Mouse (Mus musculus) layer of hippocampus, adult 18-20 months (tissue): ENCODE measurements around the gene Hras. TPM values are rescaled to one million over a fixed set of nuclear protein-coding genes. Genes with fewer than 3 reads are reported as not detected.
A peak's percentile ranks its signal among the peaks of the same experiment; 100 is the strongest.

Source experiments
- DNase-seq, 2 experiments: peaks; one replicate each; pipeline ENCODE4 v3.0.0; 2022; ENCODE audit warnings: low spot score in 2 of 2
- total RNA-seq, 2 experiments: library from RNA; stranded (reverse); gene quantifications; 2 replicates each; pipeline ENCODE4 v1.2.3; 2021

Gene Hras
- total RNA-seq, 2 experiments from 2014 or later = 201 TPM

- DNase-seq = no peak
Observed at GRCm38 (mm10) chr7:141214310-141214709, 20.5 kb upstream of the Hras start.

- no peak for DNase-seq
Observed at GRCm38 (mm10) chr7:141213605-141214235, 19.9 kb upstream of the Hras start, which contains the start of gene Lmntd2. Lmntd2 (minus strand) TSS chr7:141214080.

GRCm38 (mm10) chr7:141213133-141213532 lies 19.3 kb upstream of the Hras start:
- no peak for DNase-seq

GRCm38 (mm10) chr7:141210606-141211131 lies 16.9 kb upstream of the Hras start:
- DNase-seq = no peak

- no peak for DNase-seq
Observed at GRCm38 (mm10) chr7:141210137-141210536, 16.3 kb upstream of the Hras start.

GRCm38 (mm10) chr7:141209526-141209925 lies 15.7 kb upstream of the Hras start:
- DNase-seq = no peak

- DNase-seq = no peak
Observed at GRCm38 (mm10) chr7:141206182-141206937, 12.6 kb upstream of the Hras start.

- DNase-seq = no peak
Observed at GRCm38 (mm10) chr7:141205504-141205903, 11.7 kb upstream of the Hras start.

- DNase-seq = no peak
Observed at GRCm38 (mm10) chr7:141204546-141204945, 10.7 kb upstream of the Hras start.

- DNase-seq = no peak
Observed at GRCm38 (mm10) chr7:141198121-141198520, 4.3 kb upstream of the Hras start.

- DNase-seq = no peak
Observed at GRCm38 (mm10) chr7:141196619-141197282, 2.9 kb upstream of the Hras start.

GRCm38 (mm10) chr7:141195754-141196153 lies 1.9 kb upstream of the Hras start:
- DNase-seq = no peak

- peak; percentile 81 to 89 for DNase-seq
Observed at GRCm38 (mm10) chr7:141194830-141195229, 1.0 kb upstream of the Hras start.

GRCm38 (mm10) chr7:141194409-141194808 lies 604 bp upstream of the Hras start:
- no peak for DNase-seq

GRCm38 (mm10) chr7:141193348-141193856 lies 403 bp downstream of the Hras start:
- DNase-seq = peak in 1 of 2 experiments; percentile 39

GRCm38 (mm10) chr7:141192776-141193347 lies 943 bp downstream of the Hras start:
- DNase-seq = no peak

- DNase-seq = no peak
Observed at GRCm38 (mm10) chr7:141191796-141192685, 1.8 kb downstream of the Hras start.

GRCm38 (mm10) chr7:141191036-141191435 lies 2.8 kb downstream of the Hras start:
- DNase-seq = no peak

- no peak for DNase-seq
Observed at GRCm38 (mm10) chr7:141190220-141190619, 3.6 kb downstream of the Hras start.

- DNase-seq = no peak
Observed at GRCm38 (mm10) chr7:141188733-141189132, 5.1 kb downstream of the Hras start.
